Mouse (Mus musculus) spleen, postnatal 10 days (tissue): ENCODE results near the gene Entpd1.

Experiments
- DNase-seq, 2 experiments: peaks; one replicate each; pipeline ENCODE4 v3.0.0; 2021 to 2022; ENCODE audit warnings: low spot score in 2 of 2

Entpd1 gene

DNA sequence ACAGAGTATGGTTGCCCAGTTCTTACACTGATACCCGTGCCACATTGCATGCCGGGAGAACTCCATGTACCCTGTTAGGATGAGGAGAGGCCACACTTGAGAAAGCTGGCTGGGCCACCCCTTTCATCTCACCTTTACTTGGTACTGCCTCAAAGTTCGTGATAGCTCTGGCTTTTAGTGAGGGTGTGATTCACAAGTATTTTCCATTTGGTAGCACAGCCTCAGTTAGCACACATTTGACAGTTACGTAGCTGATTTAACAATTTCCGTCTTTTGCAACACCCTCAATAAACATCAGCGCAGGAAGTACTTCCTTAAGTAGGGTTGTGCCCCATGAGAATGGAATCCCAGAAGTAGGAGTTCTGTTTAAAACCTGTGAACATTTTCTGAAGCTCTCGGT lies 53.6 kb downstream of the Entpd1 start:
- no peak for DNase-seq

- DNase-seq = no peak
Observed at GRCm38 (mm10) chr19:40667111-40667510, 54.9 kb downstream of the Entpd1 start.

- DNase-seq = no peak
Observed at GRCm38 (mm10) chr19:40675329-40675728, 63.2 kb downstream of the Entpd1 start.

DNA sequence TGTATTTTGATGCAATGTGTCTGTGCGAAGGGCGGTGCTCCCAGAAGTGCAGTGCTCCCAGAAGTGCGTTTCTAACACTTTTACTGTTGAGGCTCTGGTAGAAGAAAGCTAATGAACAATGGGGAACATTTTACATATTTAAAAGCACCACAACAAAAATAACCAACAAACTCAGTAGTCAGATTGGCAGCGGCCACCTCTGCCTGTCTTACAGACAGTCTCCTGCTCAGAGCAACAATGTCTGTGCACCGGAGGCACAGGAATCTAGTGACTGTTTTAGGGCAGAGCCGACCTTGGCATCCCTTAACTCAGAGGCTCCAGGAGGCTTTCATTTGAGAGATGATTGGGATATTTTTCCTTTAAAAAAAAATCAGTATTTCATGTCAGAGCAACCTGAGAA lies 65.9 kb downstream of the Entpd1 start:
- no peak for DNase-seq

- peak in 1 of 2 experiments; percentile 48 for DNase-seq
Observed at GRCm38 (mm10) chr19:40678532-40679307, 66.6 kb downstream of the Entpd1 start.

GRCm38 (mm10) chr19:40679632-40680031 lies 67.5 kb downstream of the Entpd1 start:
- DNase-seq = peak in 1 of 2 experiments; percentile 25

GRCm38 (mm10) chr19:40684124-40684523 lies 72.0 kb downstream of the Entpd1 start:
- DNase-seq = peak in 1 of 2 experiments; percentile 19

DNA sequence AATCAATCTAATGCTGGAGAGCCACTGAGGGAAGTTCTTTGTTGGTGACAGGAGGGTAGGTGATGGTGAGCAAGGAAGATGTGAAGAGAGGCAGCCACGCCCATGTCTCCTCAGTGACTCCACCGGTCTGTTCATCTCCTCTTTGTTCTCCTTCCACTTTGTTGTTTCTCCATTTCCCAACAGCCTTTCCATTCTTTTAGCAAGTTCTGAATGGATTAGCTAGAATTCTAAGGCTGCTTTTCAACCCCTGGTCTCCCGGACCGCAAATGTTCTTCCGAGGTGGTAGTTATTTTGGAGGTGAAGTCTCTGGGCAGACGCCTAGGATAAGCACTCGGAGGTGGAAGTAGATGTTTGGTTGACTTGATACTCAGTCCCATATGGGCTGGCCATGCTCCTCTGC lies 72.4 kb downstream of the Entpd1 start:
- DNase-seq = peak in 1 of 2 experiments; percentile 14

- DNase-seq = peak in 1 of 2 experiments; percentile 57
Observed at GRCm38 (mm10) chr19:40687291-40687927, 75.2 kb downstream of the Entpd1 start.

GRCm38 (mm10) chr19:40693201-40693600 lies 81.0 kb downstream of the Entpd1 start:
- DNase-seq = no peak

GRCm38 (mm10) chr19:40696116-40696515 lies 84.0 kb downstream of the Entpd1 start:
- no peak for DNase-seq

DNA sequence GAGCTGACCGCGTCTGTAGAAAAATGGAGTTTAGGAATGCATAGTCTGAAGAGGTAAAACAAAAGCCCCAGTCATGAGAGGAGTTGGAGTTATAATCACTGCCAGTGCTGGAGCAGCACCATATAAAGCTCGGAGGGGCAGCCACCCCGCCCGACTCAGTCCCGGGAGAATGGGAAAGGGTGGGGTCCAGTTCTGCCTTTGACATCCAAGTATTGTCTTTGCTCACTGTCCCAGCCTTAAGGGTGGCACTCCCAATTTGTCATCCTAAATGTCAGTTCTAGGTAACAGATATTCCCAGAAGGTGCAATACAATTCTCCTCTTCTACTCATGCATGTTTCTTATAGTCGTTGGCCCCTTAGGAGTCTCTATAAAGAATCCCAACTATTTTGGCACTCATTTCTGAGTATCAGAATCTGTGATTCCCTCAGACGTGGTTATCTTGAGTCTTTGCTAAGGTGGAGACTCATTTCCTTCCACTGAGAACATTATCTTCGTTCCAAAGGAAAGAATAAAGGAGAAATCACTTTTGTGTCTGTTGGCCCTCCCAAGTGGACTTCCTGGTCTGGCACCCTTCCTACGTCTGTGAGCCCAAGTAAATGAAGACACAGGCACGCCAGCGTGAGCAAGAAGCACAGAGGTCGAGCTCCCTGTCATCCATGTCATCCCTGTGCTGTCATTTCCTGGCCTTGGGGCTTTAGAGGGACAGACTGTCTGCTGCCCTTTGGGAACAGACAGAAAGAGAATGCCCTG lies 86.1 kb downstream of the Entpd1 start:
- no peak for DNase-seq

GRCm38 (mm10) chr19:40699816-40700215 lies 87.7 kb downstream of the Entpd1 start:
- no peak for DNase-seq

- DNase-seq = no peak
Observed at GRCm38 (mm10) chr19:40702406-40702805, 90.2 kb downstream of the Entpd1 start.

DNA sequence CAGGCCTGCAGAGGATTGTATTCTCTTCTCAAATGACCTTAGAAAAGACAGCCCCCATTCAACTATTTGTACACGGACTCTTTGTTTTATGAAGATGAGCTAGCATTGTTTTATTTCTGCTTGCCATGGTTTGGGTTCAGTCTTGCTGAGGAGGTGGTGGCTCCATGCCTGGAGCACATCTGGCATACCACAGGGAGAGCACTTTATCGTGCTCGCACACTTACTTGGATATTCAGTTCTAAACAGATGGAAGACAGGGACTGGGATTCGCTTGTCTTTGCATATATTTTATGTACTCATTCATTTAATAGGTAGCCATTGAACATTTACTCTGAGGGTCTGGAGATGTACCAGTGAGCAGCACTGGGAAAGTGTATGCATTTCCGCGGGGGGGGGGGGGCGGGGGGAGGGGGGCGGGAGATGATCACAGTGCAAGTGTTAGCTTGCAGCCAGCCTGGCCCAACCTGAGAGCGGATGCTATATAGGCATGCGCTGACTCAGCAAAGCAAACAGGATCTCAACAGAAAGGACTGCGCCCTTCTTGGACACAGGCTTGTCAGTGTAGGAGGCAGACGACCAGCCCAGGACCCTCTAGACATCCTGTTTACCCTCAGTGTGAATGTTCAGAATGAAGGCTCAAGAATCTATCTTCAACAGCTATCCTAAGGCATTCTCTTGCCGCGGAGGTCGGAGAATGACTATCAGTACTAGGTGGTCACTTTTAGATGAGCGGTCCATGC lies 100.9 kb downstream of the Entpd1 start:
- DNase-seq = no peak

DNA sequence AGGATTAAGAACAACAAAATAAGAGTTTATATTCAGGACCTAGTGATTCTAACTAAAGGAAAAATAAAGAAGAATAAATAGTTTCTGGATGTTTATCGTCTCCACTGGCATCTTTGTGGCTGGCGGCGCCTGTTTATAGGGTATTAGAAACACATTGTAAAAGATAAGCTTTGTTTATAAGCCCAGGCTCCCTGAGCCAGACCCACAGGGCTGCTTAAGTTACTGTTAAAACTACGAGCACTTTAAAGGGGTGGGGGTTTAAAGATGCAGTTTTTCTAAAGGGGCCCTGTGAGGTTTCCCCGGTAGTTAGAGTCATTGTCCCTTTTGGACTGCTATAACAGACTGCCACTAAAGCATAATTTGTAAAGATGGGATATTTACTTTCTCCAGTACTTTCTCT lies 102.5 kb downstream of the Entpd1 start:
- DNase-seq = no peak

GRCm38 (mm10) chr19:40716981-40717380 lies 104.8 kb downstream of the Entpd1 start:
- no peak for DNase-seq

DNA sequence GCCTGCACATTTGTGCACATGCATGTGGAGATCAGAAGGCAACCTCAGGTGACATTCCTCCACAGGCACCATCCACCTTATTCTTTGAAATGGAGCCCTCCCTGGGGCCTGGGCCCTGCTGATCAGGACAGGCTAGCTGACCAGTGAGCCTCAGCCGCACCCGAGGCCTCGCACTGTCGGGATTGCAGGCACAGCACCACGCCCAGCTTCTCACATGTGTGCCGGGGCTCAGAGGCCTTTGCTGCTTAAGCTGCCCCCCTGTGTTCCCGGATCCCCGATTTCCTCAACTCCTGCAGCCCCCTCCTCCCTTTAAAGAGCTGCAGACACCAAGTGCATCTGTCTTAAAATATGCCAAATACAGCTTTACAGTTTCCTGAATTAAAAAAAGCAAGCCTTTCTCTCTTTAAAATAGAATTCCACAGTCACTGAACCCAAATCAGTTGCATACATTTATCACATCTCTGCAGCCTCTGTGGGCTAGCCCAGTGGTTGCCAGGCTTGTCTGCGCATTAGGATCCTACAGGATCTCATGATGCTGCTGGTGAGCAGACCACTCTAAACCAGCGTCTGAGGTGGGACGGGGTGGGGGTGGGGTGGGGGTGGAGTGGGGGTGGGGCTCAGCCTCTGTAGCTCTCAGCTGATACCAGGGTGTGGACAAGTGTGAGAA lies 107.4 kb downstream of the Entpd1 start:
- no peak for DNase-seq

DNA sequence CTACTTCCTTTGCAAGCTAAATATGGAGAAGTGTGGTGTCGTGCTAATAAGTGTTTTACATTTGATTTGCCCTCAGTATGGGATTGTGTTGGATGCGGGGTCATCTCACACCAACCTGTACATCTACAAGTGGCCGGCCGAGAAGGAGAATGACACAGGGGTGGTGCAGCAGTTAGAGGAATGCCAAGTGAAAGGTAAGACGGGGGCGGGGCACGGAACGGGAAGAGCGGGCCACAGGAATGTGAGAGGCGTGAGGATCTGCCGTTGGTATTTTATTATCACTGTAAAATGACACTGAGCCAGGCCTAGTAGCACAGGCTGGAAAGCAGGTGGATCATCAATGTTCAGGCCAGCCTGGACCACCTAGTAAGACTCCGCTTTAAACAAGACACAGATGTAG lies 108.2 kb downstream of the Entpd1 start:
- DNase-seq = no peak

GRCm38 (mm10) chr19:40722137-40723038 lies 110.2 kb downstream of the Entpd1 start:
- peak; percentile 21 to 68 for DNase-seq
